Mouse (Mus musculus) limb, embryonic 11.5 days (tissue): ENCODE data around the gene Chsy1. TPM values are rescaled to one million over a fixed set of nuclear protein-coding genes. Genes with fewer than 3 reads are reported as not detected.

Experiments
- ATAC-seq: fragments of 200-750 bp; cut with Nextera tagmentation; 2 replicates; pipeline ENCODE4 v1.8.0; 2017; ENCODE audit warnings: low read depth; ENCODE audit not compliant: insufficient number of reproducible peaks, low FRiP score, low TSS enrichment
- DNase-seq: peaks from one replicate; pipeline ENCODE4 v3.0.0-alpha.2; 2015; ENCODE audit warnings: low spot score
- H3K27ac ChIP-seq: fragments of 300-500 bp; sonication (generic); replicated peaks from 2 replicates; pipeline ENCODE4 v1.5.1; 2014; ENCODE audit warnings: low read depth, mild to moderate bottlenecking, low read length
- H3K27me3 ChIP-seq: fragments of 300-500 bp; sonication (generic); 2 replicates; pipeline ENCODE4 v1.6.1; 2014; ENCODE audit warnings: mild to moderate bottlenecking, low read length, mixed read lengths; ENCODE audit not compliant: control insufficient read depth, insufficient read depth
- H3K36me3 ChIP-seq: fragments of 300-500 bp; sonication (generic); 2 replicates; pipeline ENCODE4 v1.6.1; 2014; ENCODE audit warnings: mild to moderate bottlenecking, low read length, moderate library complexity, mixed read lengths; ENCODE audit not compliant: control insufficient read depth, insufficient read depth
- H3K4me1 ChIP-seq: fragments of 300-500 bp; sonication (generic); 2 replicates; pipeline ENCODE4 v1.6.1; 2014; ENCODE audit warnings: low read length, mixed read lengths; ENCODE audit not compliant: control insufficient read depth, insufficient read depth
- H3K4me2 ChIP-seq: fragments of 300-500 bp; sonication (generic); 2 replicates; pipeline ENCODE4 v1.6.1; 2014; ENCODE audit warnings: low read depth, mild to moderate bottlenecking, moderate library complexity; ENCODE audit not compliant: severe bottlenecking
- H3K4me3 ChIP-seq: fragments of 300-500 bp; sonication (generic); 2 replicates; pipeline ENCODE4 v1.5.1; 2014; ENCODE audit warnings: low read depth, low read length
- H3K9ac ChIP-seq: fragments of 300-500 bp; sonication (generic); 2 replicates; pipeline ENCODE4 v1.6.1; 2014; ENCODE audit warnings: mild to moderate bottlenecking, low read length
- H3K9me3 ChIP-seq: fragments of 300-500 bp; sonication (generic); 2 replicates; pipeline ENCODE4 v1.6.1; 2016; ENCODE audit warnings: low read length; ENCODE audit not compliant: control insufficient read depth
- WGBS: fragments of 180-500 bp; shearing (Covaris S2); extraction: QIAGEN DNeasy Blood & Tissue Kit; methylation state at CpG from one replicate; pipeline ENCODE4 v1.1.7; 2014; 5-methylcytosine and 5-hydroxymethylcytosine counted together
- polyA plus RNA-seq: library from polyadenylated mRNA; unstranded; fragments of >200 nt; fragmentation: Nextera tagmentation; extraction: Ambion mirVana; gene quantifications from 2 replicates; pipeline ENCODE4 v1.2.1, GENCODE M21; 2014

Gene Chsy1
- polyA plus RNA-seq, 1 experiment from 2014 or later: 27.1 TPM

GRCm38 (mm10) chr7:66178101-66178500 is 68.8 kb downstream of the Chsy1 start:
- no peaks in the 10 kb centered on the region for H3K9me3 ChIP-seq
- WGBS: 85% methylated on average over 6 of the region's 6 CpGs
- no peak overlapping the region for H3K9ac ChIP-seq
- H3K4me1 ChIP-seq: no peaks in the 10 kb centered on the region
- ATAC-seq (no peak), DNase-seq (no peak)
- H3K4me2 ChIP-seq: no peak overlapping the region
- H3K4me3 ChIP-seq: no peak overlapping the region
- peaks cover 8% of the 10 kb centered on the region for H3K36me3 ChIP-seq
- H3K27me3 ChIP-seq: no peaks in the 10 kb centered on the region
- no peak overlapping the region for H3K27ac ChIP-seq

- DNase-seq (no peak), ATAC-seq (peak; percentile 5; the same call in 1 of the 2 replicates)
- H3K36me3 ChIP-seq: peaks cover 4% of the 10 kb centered on the region
- no peak overlapping the region for H3K27ac ChIP-seq
- no peak overlapping the region for H3K4me3 ChIP-seq
- H3K27me3 ChIP-seq: no peaks in the 10 kb centered on the region
- no peak overlapping the region for H3K9ac ChIP-seq
- peaks cover 5% of the 10 kb centered on the region; the same call in 1 of the 2 replicates for H3K4me1 ChIP-seq
- WGBS: 52% methylated on average over 10 of the region's 10 CpGs
- no peak overlapping the region for H3K4me2 ChIP-seq
- no peaks in the 10 kb centered on the region for H3K9me3 ChIP-seq
Observed at GRCm38 (mm10) chr7:66179120-66179581, 69.8 kb downstream of the Chsy1 start.

- Histone ChIP-seq H3K4me3 (no peak overlapping the region), H3K27ac (no peak overlapping the region), H3K9me3 (no peaks in the 10 kb centered on the region), H3K4me2 (no peak overlapping the region), H3K36me3 (no peaks in the 10 kb centered on the region; the same call in 1 of the 2 replicates), H3K9ac (no peak overlapping the region), H3K4me1 (peaks cover 5% of the 10 kb centered on the region; the same call in 1 of the 2 replicates), H3K27me3 (no peaks in the 10 kb centered on the region)
- 88% methylated on average over 7 of the region's 7 CpGs for WGBS
- ATAC-seq: no peak
- no peak for DNase-seq
Observed at GRCm38 (mm10) chr7:66179711-66180110, 70.4 kb downstream of the Chsy1 start.

DNA sequence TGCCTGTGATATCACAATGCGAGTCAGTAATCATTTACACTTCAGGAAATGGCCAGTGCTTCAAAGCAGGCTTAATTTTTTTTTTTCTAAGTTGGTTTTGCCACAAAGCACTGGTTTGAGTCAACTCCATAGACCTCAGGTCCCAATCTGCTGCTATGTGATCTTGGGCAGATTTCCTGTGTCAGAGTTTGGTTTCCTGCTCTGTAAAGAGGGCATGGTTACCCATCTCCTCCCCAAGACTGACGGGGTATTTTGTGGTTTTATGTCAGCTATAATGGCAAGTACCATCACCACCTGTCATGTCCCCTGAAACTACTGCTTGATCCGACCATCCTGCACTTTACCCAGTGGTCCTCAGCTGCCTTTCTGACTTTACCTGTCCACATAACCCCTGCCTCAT is 70.9 kb downstream of the Chsy1 start:
- H3K4me2 ChIP-seq: no peak overlapping the region
- H3K27ac ChIP-seq: no peak overlapping the region
- DNase-seq: no peak
- H3K9ac ChIP-seq: no peak overlapping the region
- H3K36me3 ChIP-seq: no peaks in the 10 kb centered on the region; the same call in 1 of the 2 replicates
- WGBS: 84% methylated on average over 3 of the region's 3 CpGs
- ATAC-seq: no peak
- no peaks in the 10 kb centered on the region for H3K27me3 ChIP-seq
- no peak overlapping the region for H3K4me3 ChIP-seq
- peaks cover 5% of the 10 kb centered on the region; the same call in 1 of the 2 replicates for H3K4me1 ChIP-seq
- H3K9me3 ChIP-seq: no peaks in the 10 kb centered on the region

DNA sequence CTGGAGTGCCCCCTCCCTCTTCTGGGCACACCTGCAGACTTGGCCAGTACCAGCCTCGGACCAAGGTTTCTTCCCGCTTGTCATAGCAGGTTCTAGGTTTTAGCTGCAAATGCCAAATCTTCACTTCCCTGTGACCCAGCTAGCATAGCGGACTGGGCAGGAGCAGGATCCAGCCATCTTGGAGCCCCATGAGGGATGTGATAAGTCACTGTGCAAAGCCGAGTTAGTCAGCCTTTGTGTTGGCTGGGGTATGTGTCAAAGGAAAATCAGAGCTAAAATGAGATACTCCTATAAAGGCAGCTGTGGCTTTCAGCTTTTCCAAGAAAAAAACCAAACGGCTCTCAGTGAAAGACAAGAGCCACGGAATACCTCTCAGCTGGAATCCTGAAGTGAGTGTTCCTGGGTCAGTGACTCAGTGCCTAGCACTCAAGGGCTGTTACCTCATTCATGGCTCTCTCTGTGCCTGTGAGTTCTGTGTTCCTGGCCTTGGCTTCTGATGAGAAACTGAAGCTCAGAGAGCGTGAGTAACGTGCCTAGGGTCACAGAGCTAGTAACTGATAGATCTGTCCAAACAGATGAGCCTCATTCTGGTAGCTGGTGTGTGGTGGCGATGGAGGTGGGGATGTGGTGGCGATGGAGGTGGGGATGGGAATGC is 71.5 kb downstream of the Chsy1 start:
- 89% methylated on average over 10 of the region's 10 CpGs for WGBS
- Histone ChIP-seq H3K4me3 (no peak overlapping the region), H3K36me3 (no peaks in the 10 kb centered on the region; the same call in 1 of the 2 replicates), H3K4me2 (no peak overlapping the region), H3K9ac (no peak overlapping the region), H3K9me3 (no peaks in the 10 kb centered on the region), H3K27ac (no peak overlapping the region), H3K4me1 (peaks cover 5% of the 10 kb centered on the region; the same call in 1 of the 2 replicates), H3K27me3 (no peaks in the 10 kb centered on the region)
- ATAC-seq (no peak), DNase-seq (no peak)

DNA sequence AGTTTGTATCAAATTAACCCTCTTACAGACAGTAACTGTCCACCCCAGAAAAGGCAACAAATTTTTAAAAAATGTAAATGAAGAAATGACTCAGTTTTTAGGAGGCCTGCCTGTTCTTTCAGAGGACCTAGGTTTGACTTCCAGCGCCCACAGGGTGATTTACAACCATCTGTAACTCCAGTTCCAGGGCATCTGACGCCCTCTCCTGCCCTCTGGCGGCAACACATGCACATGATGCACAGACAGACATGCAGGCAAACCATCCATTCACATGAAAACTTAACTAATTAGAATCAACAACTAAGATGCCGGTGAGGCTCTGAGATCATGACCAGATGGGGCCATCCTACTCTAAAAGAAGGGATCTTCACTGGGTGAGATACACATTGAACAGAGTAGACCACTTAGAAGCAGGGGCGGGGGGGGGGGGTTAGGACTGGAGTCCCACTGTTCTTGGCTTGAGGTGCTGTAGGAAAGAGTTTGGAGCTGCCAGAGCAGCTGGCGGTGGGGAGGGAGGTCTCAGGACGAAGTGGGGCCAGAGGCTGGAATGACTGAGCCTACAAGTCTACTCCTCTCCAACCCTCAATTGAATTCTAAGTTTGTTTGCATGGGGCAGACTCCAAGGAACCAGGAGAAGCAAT is 72.9 kb downstream of the Chsy1 start:
- Histone ChIP-seq H3K4me1 (peaks cover 5% of the 10 kb centered on the region; the same call in 1 of the 2 replicates), H3K36me3 (no peaks in the 10 kb centered on the region), H3K9ac (no peak overlapping the region), H3K9me3 (no peaks in the 10 kb centered on the region), H3K27ac (no peak overlapping the region), H3K27me3 (no peaks in the 10 kb centered on the region), H3K4me3 (no peak overlapping the region), H3K4me2 (no peak overlapping the region)
- ATAC-seq: no peak
- no peak for DNase-seq
- WGBS: 83% methylated on average over 7 of the region's 7 CpGs

DNA sequence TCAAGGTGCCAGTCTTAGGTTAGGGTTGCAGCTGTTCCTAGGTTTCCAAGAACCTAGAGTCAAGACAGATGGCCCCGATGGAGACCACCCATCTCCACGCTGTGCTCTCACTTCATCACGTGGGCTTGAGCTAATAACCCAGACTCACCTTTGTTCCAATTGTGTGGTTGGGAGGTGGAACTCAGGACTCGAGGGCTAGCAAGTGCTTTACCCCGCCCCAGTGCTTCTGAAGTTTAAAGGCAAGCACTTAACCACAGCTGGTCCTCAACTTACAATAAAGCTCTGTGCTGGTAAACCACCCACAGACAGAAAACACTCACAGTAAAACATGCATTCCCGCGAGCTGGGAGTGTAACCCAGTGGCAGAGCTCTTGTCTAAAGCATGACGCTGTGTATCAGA is 74.1 kb downstream of the Chsy1 start:
- Histone ChIP-seq H3K9me3 (no peaks in the 10 kb centered on the region), H3K9ac (no peak overlapping the region), H3K4me1 (peaks cover 5% of the 10 kb centered on the region; the same call in 1 of the 2 replicates), H3K36me3 (no peaks in the 10 kb centered on the region), H3K27ac (no peak overlapping the region; the same call in 1 of the 2 replicates), H3K4me3 (no peak overlapping the region), H3K4me2 (no peak overlapping the region), H3K27me3 (no peaks in the 10 kb centered on the region)
- WGBS: 60% methylated on average over 8 of the region's 8 CpGs
- DNase-seq (no peak), ATAC-seq (peak; percentile 60; the same call in 1 of the 2 replicates)

- no peak for DNase-seq
- no peak overlapping the region for H3K27ac ChIP-seq
- no peak overlapping the region for H3K4me2 ChIP-seq
- peaks cover 5% of the 10 kb centered on the region; the same call in 1 of the 2 replicates for H3K4me1 ChIP-seq
- WGBS: 85% methylated on average over 4 of the region's 4 CpGs
- ATAC-seq: no peak
- H3K9ac ChIP-seq: no peak overlapping the region
- H3K4me3 ChIP-seq: no peak overlapping the region
- H3K36me3 ChIP-seq: no peaks in the 10 kb centered on the region
- H3K27me3 ChIP-seq: no peaks in the 10 kb centered on the region
- no peaks in the 10 kb centered on the region for H3K9me3 ChIP-seq
Observed at GRCm38 (mm10) chr7:66184026-66184425, 74.7 kb downstream of the Chsy1 start.
